Mouse (Mus musculus): ENCODE measurements around the gene Slc27a4.

Gene Slc27a4

GRCm38 (mm10) chr2:29820025-29820817 lies 17.8 kb downstream of the Slc27a4 start, which contains the start of gene Urm1:
Urm1 (plus strand) TSS chr2:29820075.
- DNase-seq (ENCODE audit: low read depth, low spot score) = peak; percentile 65

- DNase-seq (ENCODE audit: low read depth, low spot score) = peak; percentile 24
These were observed 24.0 kb downstream of the Slc27a4 start for GRCm38 (mm10) chr2:29826318-29826925.

- peak; percentile 97 for DNase-seq (ENCODE audit: low read depth, low spot score)
These were observed 24.7 kb downstream of the Slc27a4 start for GRCm38 (mm10) chr2:29826926-29827708.

- DNase-seq (ENCODE audit: low read depth, low spot score) = no peak
These were observed 25.2 kb downstream of the Slc27a4 start for GRCm38 (mm10) chr2:29827709-29828024.

- DNase-seq (ENCODE audit: low read depth, low spot score) = no peak
These were observed 28.7 kb downstream of the Slc27a4 start for GRCm38 (mm10) chr2:29831106-29831505.

- no peak for DNase-seq (ENCODE audit: low read depth, low spot score)
These were observed 31.4 kb downstream of the Slc27a4 start for GRCm38 (mm10) chr2:29833796-29834195.

- no peak for DNase-seq (ENCODE audit: low read depth, low spot score)
These were observed 33.0 kb downstream of the Slc27a4 start for GRCm38 (mm10) chr2:29835391-29835899.

- no peak for DNase-seq (ENCODE audit: low read depth, low spot score)
These were observed 37.0 kb downstream of the Slc27a4 start for GRCm38 (mm10) chr2:29839460-29839859.

GRCm38 (mm10) chr2:29843231-29844105 lies 41.0 kb downstream of the Slc27a4 start:
- no peak for DNase-seq (ENCODE audit: low read depth, low spot score)

- no peak for DNase-seq (ENCODE audit: low read depth, low spot score)
These were observed 41.7 kb downstream of the Slc27a4 start for GRCm38 (mm10) chr2:29844115-29844514.

- DNase-seq (ENCODE audit: low read depth, low spot score) = no peak
These were observed 42.2 kb downstream of the Slc27a4 start for GRCm38 (mm10) chr2:29844661-29845060.

- no peak for DNase-seq (ENCODE audit: low read depth, low spot score)
These were observed 43.2 kb downstream of the Slc27a4 start for GRCm38 (mm10) chr2:29845636-29846035.

GRCm38 (mm10) chr2:29846061-29846853 lies 43.8 kb downstream of the Slc27a4 start:
- DNase-seq (ENCODE audit: low read depth, low spot score) = no peak

- DNase-seq (ENCODE audit: low read depth, low spot score) = no peak
These were observed 44.5 kb downstream of the Slc27a4 start for GRCm38 (mm10) chr2:29846911-29847310.

GRCm38 (mm10) chr2:29849041-29849440 lies 46.6 kb downstream of the Slc27a4 start:
- DNase-seq (ENCODE audit: low read depth, low spot score) = no peak

GRCm38 (mm10) chr2:29849841-29850480 lies 47.5 kb downstream of the Slc27a4 start:
- peak; percentile 24 for DNase-seq (ENCODE audit: low read depth, low spot score)

- DNase-seq (ENCODE audit: low read depth, low spot score) = no peak
These were observed 50.6 kb downstream of the Slc27a4 start for GRCm38 (mm10) chr2:29852957-29853485.

- DNase-seq (ENCODE audit: low read depth, low spot score) = no peak
These were observed 51.3 kb downstream of the Slc27a4 start for GRCm38 (mm10) chr2:29853736-29854135.

- DNase-seq (ENCODE audit: low read depth, low spot score) = no peak
These were observed 53.3 kb downstream of the Slc27a4 start for GRCm38 (mm10) chr2:29855585-29856210.
